Mouse (Mus musculus): ENCODE data around the gene Gm13212.
"Not testable (repeated sequence)": the region's sequence is repeated elsewhere in the genome, so short reads cannot be mapped to it uniquely, and the experiment has no call there.

Gene Gm13212

GRCm38 (mm10) chr4:145585078-145585477, at the start of gene Gm13212:
Gene Gm13212, plus strand, starts transcription at chr4:145585166.
- DNase-seq = not testable (repeated sequence)

GRCm38 (mm10) chr4:145543861-145544260, 41.1 kb upstream of the Gm13212 start:
- not testable (repeated sequence) for DNase-seq

GRCm38 (mm10) chr4:145545106-145545505, 39.9 kb upstream of the Gm13212 start:
- not testable (repeated sequence) for DNase-seq

- not testable (repeated sequence) for DNase-seq
Observed at GRCm38 (mm10) chr4:145545734-145546349, 39.1 kb upstream of the Gm13212 start.

- not testable (repeated sequence) for DNase-seq
Observed at GRCm38 (mm10) chr4:145546477-145546876, 38.5 kb upstream of the Gm13212 start.

GRCm38 (mm10) chr4:145556680-145557079, 28.3 kb upstream of the Gm13212 start:
- DNase-seq = no peak

GRCm38 (mm10) chr4:145559505-145560099, 25.4 kb upstream of the Gm13212 start:
- no peak for DNase-seq

GRCm38 (mm10) chr4:145564111-145564821, 20.7 kb upstream of the Gm13212 start:
- no peak for DNase-seq

GRCm38 (mm10) chr4:145570461-145570860, 14.5 kb upstream of the Gm13212 start:
- not testable (repeated sequence) for DNase-seq

- DNase-seq = not testable (repeated sequence)
Observed at GRCm38 (mm10) chr4:145576623-145577022, 8.3 kb upstream of the Gm13212 start.

- DNase-seq = not testable (repeated sequence)
Observed at GRCm38 (mm10) chr4:145580333-145580732, 4.6 kb upstream of the Gm13212 start.

GRCm38 (mm10) chr4:145586046-145586445, 1.1 kb downstream of the Gm13212 start:
- not testable (repeated sequence) for DNase-seq

GRCm38 (mm10) chr4:145594183-145594582, 9.2 kb downstream of the Gm13212 start:
- DNase-seq = not testable (repeated sequence)

GRCm38 (mm10) chr4:145594798-145595197, 9.8 kb downstream of the Gm13212 start:
- DNase-seq = not testable (repeated sequence)

- DNase-seq = not testable (repeated sequence)
Observed at GRCm38 (mm10) chr4:145640416-145641185, 55.6 kb downstream of the Gm13212 start.

- not testable (repeated sequence) for DNase-seq
Observed at GRCm38 (mm10) chr4:145670385-145670784, 85.4 kb downstream of the Gm13212 start, which contains the start of gene Zfp980. Gene Zfp980, plus strand, starts transcription at chr4:145670685.

GRCm38 (mm10) chr4:145674286-145674780, 89.4 kb downstream of the Gm13212 start:
- DNase-seq = not testable (repeated sequence)
